Mouse (Mus musculus): Measurements from ENCODE around the gene Olfr1419.

GRCm38 (mm10) chr19:11915804-11916203, 40.9 kb upstream of the Olfr1419 start:
- no peak for TF ChIP-seq CTCF (IDR thresholded peaks at IDR 0.05; ENCODE audit: borderline replicate concordance, control insufficient read depth, extremely low read depth, insufficient read depth, low read length, poor library complexity)
- TF ChIP-seq POLR2A (IDR thresholded peaks at IDR 0.05; ENCODE audit: control insufficient read depth, extremely low read depth, insufficient read depth, low read length, poor library complexity) = no peak

All from thymus, adult 2 months (tissue).